ENCODE assay signal across 8 mouse cellular contexts in genomic region chr7:122670873-122671641, GRCm38 (mm10). TPM values are rescaled to one million over a fixed set of nuclear protein-coding genes. Genes with fewer than 3 reads are reported as not detected.
A peak's percentile ranks its signal among the peaks of the same experiment; 100 is the strongest.
DNase-seq lines count a peak whose midpoint lies in the region; ATAC-seq and TF ChIP-seq lines count a peak whose summit lies in the region.

No protein-coding gene starts in this region.

- DNase-seq in B cell, adult 2 months, result peak; percentile 74 to 77
- peak; percentile 91 for DNase-seq in c-Kit-positive CD71-negative TER-119-negative erythroid progenitor cells, embryonic 14.5 days (ENCODE audit: low read depth)
- peak; percentile 87 for DNase-seq in forebrain, embryonic 14.5 days (ENCODE audit: low spot score)
- DNase-seq in heart, postnatal 0 days (ENCODE audit: low spot score), result peak; percentile 94
- DNase-seq in kidney, postnatal 25 days, result peak; percentile 92 to 95
- DNase-seq in liver, embryonic 13.5 days, result peak; percentile 60
- DNase-seq in neural tube, embryonic 11.5 days (ENCODE audit: low spot score), result peak; percentile 92
- peak; percentile 94 for DNase-seq in stomach, postnatal 0 days (ENCODE audit: low spot score)

- TF ChIP-seq CTCF in heart, postnatal 0 days (IDR thresholded peaks at IDR 0.05; ENCODE audit: low read depth), result no peak
- no peak for TF ChIP-seq CTCF in stomach, postnatal 0 days (IDR thresholded peaks at IDR 0.05; ENCODE audit: low read depth)

- H3K36me3 ChIP-seq in forebrain, embryonic 14.5 days (ENCODE audit: control insufficient read depth, insufficient read depth, low read length), result no peaks in the 10 kb centered on the region
- no peaks in the 10 kb centered on the region for H3K36me3 ChIP-seq in heart, postnatal 0 days (replicated peaks; ENCODE audit: control insufficient read depth, insufficient read depth, low read length)
- no peaks in the 10 kb centered on the region for H3K36me3 ChIP-seq in liver, embryonic 13.5 days
- no peaks in the 10 kb centered on the region for H3K36me3 ChIP-seq in neural tube, embryonic 11.5 days (ENCODE audit: control insufficient read depth, insufficient read depth, low read length)
- H3K36me3 ChIP-seq in stomach, postnatal 0 days (ENCODE audit: control insufficient read depth, insufficient read depth, low read length), result no peaks in the 10 kb centered on the region

- no peaks in the 10 kb centered on the region for H3K9me3 ChIP-seq in forebrain, embryonic 14.5 days (replicated peaks; ENCODE audit: control insufficient read depth, low read length)
- H3K9me3 ChIP-seq in heart, postnatal 0 days (replicated peaks; ENCODE audit: control insufficient read depth, low read length), result no peaks in the 10 kb centered on the region
- no peaks in the 10 kb centered on the region for H3K9me3 ChIP-seq in liver, embryonic 13.5 days (replicated peaks)
- H3K9me3 ChIP-seq in neural tube, embryonic 11.5 days (ENCODE audit: control insufficient read depth, low read length), result no peaks in the 10 kb centered on the region
- H3K9me3 ChIP-seq in stomach, postnatal 0 days (ENCODE audit: control insufficient read depth, low read length), result no peaks in the 10 kb centered on the region

- peak overlapping the region; percentile 31 for H3K4me3 ChIP-seq in forebrain, embryonic 14.5 days (ENCODE audit: low read depth, low read length)
- H3K4me3 ChIP-seq in heart, postnatal 0 days (ENCODE audit: low read depth, low read length), result no peak overlapping the region
- H3K4me3 ChIP-seq in liver, embryonic 13.5 days (replicated peaks), result no peak overlapping the region
- H3K4me3 ChIP-seq in neural tube, embryonic 11.5 days (ENCODE audit: low read depth, low read length), result peak overlapping the region; percentile 12; the same call in 1 of the 2 replicates
- H3K4me3 ChIP-seq in stomach, postnatal 0 days (ENCODE audit: low read depth, low read length), result no peak overlapping the region

- no peaks in the 10 kb centered on the region for H3K4me1 ChIP-seq in forebrain, embryonic 14.5 days (ENCODE audit: control insufficient read depth, insufficient read depth, low read length)
- H3K4me1 ChIP-seq in heart, postnatal 0 days (ENCODE audit: control insufficient read depth, insufficient read depth), result no peaks in the 10 kb centered on the region
- no peaks in the 10 kb centered on the region for H3K4me1 ChIP-seq in liver, embryonic 13.5 days (replicated peaks)
- H3K4me1 ChIP-seq in neural tube, embryonic 11.5 days (ENCODE audit: control insufficient read depth, insufficient read depth, low read length), result no peaks in the 10 kb centered on the region
- H3K4me1 ChIP-seq in stomach, postnatal 0 days (replicated peaks; ENCODE audit: control insufficient read depth, insufficient read depth), result no peaks in the 10 kb centered on the region

- H3K27me3 ChIP-seq in forebrain, embryonic 14.5 days (replicated peaks; ENCODE audit: control insufficient read depth, insufficient read depth, low read length), result 0 out of 2 replicates have a peak, but pooled peaks cover 7% of the 10 kb centered on the region
- H3K27me3 ChIP-seq in heart, postnatal 0 days (ENCODE audit: control insufficient read depth, insufficient read depth, low read length), result no peaks in the 10 kb centered on the region
- H3K27me3 ChIP-seq in liver, embryonic 13.5 days, result 0 out of 2 replicates have a peak, but pooled peaks cover 3% of the 10 kb centered on the region
- peaks cover 3% of the 10 kb centered on the region; the same call in 1 of the 2 replicates for H3K27me3 ChIP-seq in neural tube, embryonic 11.5 days (ENCODE audit: control insufficient read depth, insufficient read depth, low read length)
- no peaks in the 10 kb centered on the region for H3K27me3 ChIP-seq in stomach, postnatal 0 days (ENCODE audit: control insufficient read depth, insufficient read depth, low read length)

- ATAC-seq in forebrain, embryonic 14.5 days, result peak; percentile 86
- peak; percentile 93 for ATAC-seq in heart, postnatal 0 days (ENCODE audit: insufficient read depth, low read depth)
- peak; percentile 58; the same call in 1 of the 2 replicates for ATAC-seq in liver, embryonic 13.5 days (ENCODE audit: low read depth)
- peak; percentile 60; the same call in 1 of the 2 replicates for ATAC-seq in neural tube, embryonic 11.5 days (ENCODE audit: insufficient read depth, low FRiP score, low TSS enrichment)
- ATAC-seq in stomach, postnatal 0 days (ENCODE audit: low FRiP score, low TSS enrichment), result peak; percentile 91

- peak overlapping the region; percentile 56 for H3K9ac ChIP-seq in forebrain, embryonic 14.5 days (ENCODE audit: low read length)
- H3K9ac ChIP-seq in heart, postnatal 0 days (replicated peaks; ENCODE audit: low read depth, low read length), result no peak overlapping the region
- H3K9ac ChIP-seq in liver, embryonic 13.5 days, result no peak overlapping the region
- no peak overlapping the region for H3K9ac ChIP-seq in neural tube, embryonic 11.5 days (ENCODE audit: low read length)
- no peak overlapping the region for H3K9ac ChIP-seq in stomach, postnatal 0 days (ENCODE audit: low read length)

- WGBS in forebrain, embryonic 14.5 days, result 6% methylated on average over 45 of the region's 45 CpGs
- 7% methylated on average over 42 of the region's 45 CpGs for WGBS in heart, postnatal 0 days
- WGBS in liver, embryonic 13.5 days (ENCODE audit: insufficient replicate concordance), result 11% methylated on average over 45 of the region's 45 CpGs
- WGBS in neural tube, embryonic 11.5 days, result 11% methylated on average over 45 of the region's 45 CpGs
- WGBS in stomach, postnatal 0 days, result 10% methylated on average over 42 of the region's 45 CpGs

- H3K4me2 ChIP-seq in forebrain, embryonic 14.5 days (ENCODE audit: low read length), result peak overlapping the region; percentile 61
- no peak overlapping the region for H3K4me2 ChIP-seq in heart, postnatal 0 days (ENCODE audit: low read depth, low read length)
- no peak overlapping the region for H3K4me2 ChIP-seq in liver, embryonic 13.5 days
- H3K4me2 ChIP-seq in neural tube, embryonic 11.5 days (ENCODE audit: low read depth), result peak overlapping the region; percentile 35
- no peak overlapping the region for H3K4me2 ChIP-seq in stomach, postnatal 0 days (replicated peaks; ENCODE audit: low read depth)

- TF ChIP-seq EP300 in heart, postnatal 0 days (IDR thresholded peaks at IDR 0.05; ENCODE audit: low read depth), result no peak
- TF ChIP-seq EP300 in stomach, postnatal 0 days (optimal IDR thresholded peaks at IDR 0.05), result no peak

- peak overlapping the region; percentile 40; the same call in 1 of the 2 replicates for H3K27ac ChIP-seq in forebrain, embryonic 14.5 days (ENCODE audit: low read depth, low read length)
- no peak overlapping the region for H3K27ac ChIP-seq in heart, postnatal 0 days (ENCODE audit: low read depth)
- H3K27ac ChIP-seq in liver, embryonic 13.5 days, result no peak overlapping the region
- no peak overlapping the region for H3K27ac ChIP-seq in neural tube, embryonic 11.5 days (ENCODE audit: low read depth, low read length)
- no peak overlapping the region for H3K27ac ChIP-seq in stomach, postnatal 0 days (replicated peaks)

RNA-seq across cellular contexts. Expression of gene Cacng3, which starts 0.8 kb away (rescaled TPM):
- 5.1 and 7.4 TPM in 2 replicates for polyA plus RNA-seq in forebrain, embryonic 14.5 days (2014; fragmentation: Nextera tagmentation; extraction: Ambion mirVana)
- not detected in 2 replicates for total RNA-seq in heart, postnatal 0 days (2014; rRNA removed; ENCODE audit: low replicate concordance)
- 0.05 TPM in 1 of 2 replicates, not detected in the other for polyA plus RNA-seq in heart, postnatal 0 days (2015; fragmentation: Nextera tagmentation; extraction: Ambion mirVana)
- not detected in 2 replicates for polyA plus RNA-seq in liver, embryonic 13.5 days (2015; fragmentation: Nextera tagmentation; extraction: Ambion mirVana)
- polyA plus RNA-seq in neural tube, embryonic 11.5 days (2014; fragmentation: Nextera tagmentation; extraction: Ambion mirVana), result 0.94 and 2.1 TPM in 2 replicates
- polyA plus RNA-seq in stomach, postnatal 0 days (2015; fragmentation: Nextera tagmentation; extraction: Ambion mirVana), result 0.17 and 0.29 TPM in 2 replicates

Comparison
In these comparisons a context has a peak if more than half of its experiments do, and no peak if none do; other contexts are left out.
1. H3K4me2 ChIP-seq: peak in forebrain, embryonic 14.5 days (single experiment) and neural tube, embryonic 11.5 days (single experiment); none in heart, postnatal 0 days (single experiment), liver, embryonic 13.5 days (single experiment) and stomach, postnatal 0 days (single experiment).
2. H3K4me3 ChIP-seq: peak in forebrain, embryonic 14.5 days (single experiment) and neural tube, embryonic 11.5 days (single experiment); none in heart, postnatal 0 days (single experiment), liver, embryonic 13.5 days (single experiment) and stomach, postnatal 0 days (single experiment).
3. Peak in every context shown above with its lines, with median percentiles within 50 percentile points of each other: DNase-seq and ATAC-seq.